Mouse (Mus musculus) lung, adult 2 months (tissue): ENCODE measurements around the gene Tgfbr2.

Source experiments
- CTCF ChIP-seq: fragments of 200-500 bp; IDR thresholded peaks from 2 replicates; pipeline ENCODE4 v1.5.1; 2011; ENCODE audit warnings: mild to moderate bottlenecking, low read length, control low read depth; ENCODE audit not compliant: insufficient read depth
- POLR2A ChIP-seq: fragments of 200-500 bp; IDR thresholded peaks from 2 replicates; pipeline ENCODE4 v1.6.1; 2011; ENCODE audit warnings: low read depth, mild to moderate bottlenecking, control low read depth, low read length, borderline replicate concordance; ENCODE audit errors: extremely low read depth

DNA sequence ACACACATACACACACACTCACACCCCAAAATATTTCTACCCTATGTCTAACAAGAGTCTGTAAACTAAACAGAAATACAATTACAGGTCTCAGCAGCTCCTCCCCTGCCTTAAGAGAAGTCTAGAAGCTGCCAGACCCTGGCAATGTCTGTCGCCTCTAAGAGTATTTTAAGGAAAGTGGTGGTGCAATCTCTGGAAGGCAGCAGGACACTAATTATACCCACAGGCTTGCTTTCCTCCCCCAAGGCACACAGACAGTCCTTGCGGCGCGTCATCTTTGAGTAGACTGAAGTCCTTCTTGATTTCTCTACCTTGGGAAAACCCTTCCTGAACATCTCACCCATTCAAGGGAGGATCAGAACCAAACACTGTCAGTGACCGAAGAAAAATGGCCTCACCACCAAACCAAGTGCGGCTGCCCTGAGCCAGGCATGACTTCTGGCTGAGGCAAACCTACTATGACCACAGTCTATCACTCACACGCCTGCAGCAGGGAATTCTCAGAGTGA lies 12.2 kb downstream of the Tgfbr2 start:
- TF ChIP-seq CTCF = no peak
- no peak for TF ChIP-seq POLR2A
